ENCODE assay signal across 28 mouse cellular contexts in genomic region chr1:59738768-59739414, GRCm38 (mm10). TPM values are rescaled to one million over a fixed set of nuclear protein-coding genes. Genes with fewer than 3 reads are reported as not detected.
DNase-seq lines count a peak whose midpoint lies in the region; ATAC-seq lines count a peak whose summit lies in the region.
"Had no signal": no experiment of that assay in that cellular context is flagged by ENCODE, and none has a peak within 500 bp of the region (broad histone marks: within the 10 kb centered on the region; RNA-seq: fewer than 3 reads in every experiment).

No protein-coding gene starts in this region.

- ATAC-seq in liver, embryonic 11.5 days (replicated peaks; ENCODE audit: low FRiP score), result no peak
- peak; percentile 43 for ATAC-seq in inflammation-experienced regulatory T-cells, adult 6 months
- ATAC-seq: forebrain, postnatal 0 days; Patski had no signal

- intact Hi-C loops in heart, postnatal 36 days (cut with DNase I), result no loop called here
- intact Hi-C loops in left cerebral cortex, postnatal 36 days (cut with DNase I), result no loop called here

- no peaks in the 10 kb centered on the region for H3K27me3 ChIP-seq in heart, embryonic 10.5 days (ENCODE audit: insufficient read depth, poor library complexity, severe bottlenecking)
- H3K27me3 ChIP-seq in liver, embryonic 11.5 days (replicated peaks; ENCODE audit: control insufficient read depth, insufficient read depth, low read length), result no peaks in the 10 kb centered on the region
- H3K27me3 ChIP-seq: embryonic facial prominence, embryonic 15.5 days; forebrain, embryonic 12.5 days; limb, embryonic 12.5 days; lung, embryonic 15.5 days; neural tube, embryonic 12.5 days; Patski had no signal

- H3K27ac ChIP-seq in heart, embryonic 10.5 days, result peak overlapping the region; percentile 9; the same call in 1 of the 2 replicates
- peak overlapping the region; percentile 8; the same call in 1 of the 2 replicates for H3K27ac ChIP-seq in liver, embryonic 11.5 days (ENCODE audit: low read depth, low read length)
- H3K27ac ChIP-seq: embryonic facial prominence, embryonic 10.5 days; embryonic facial prominence, embryonic 15.5 days; forebrain, embryonic 12.5 days; hindbrain, embryonic 14.5 days; limb, embryonic 12.5 days; neural tube, embryonic 12.5 days had no signal

- no peak overlapping the region for H3K9ac ChIP-seq in liver, embryonic 11.5 days (ENCODE audit: low read depth, low read length)
- H3K9ac ChIP-seq: embryonic facial prominence, embryonic 15.5 days; forebrain, embryonic 12.5 days; forebrain, postnatal 0 days; hindbrain, embryonic 14.5 days; limb, embryonic 12.5 days; lung, embryonic 15.5 days; neural tube, embryonic 12.5 days had no signal

- no peaks in the 10 kb centered on the region for H3K36me3 ChIP-seq in heart, embryonic 10.5 days
- H3K36me3 ChIP-seq in liver, embryonic 11.5 days (ENCODE audit: control insufficient read depth, insufficient read depth, low read length), result no peaks in the 10 kb centered on the region
- H3K36me3 ChIP-seq: embryonic facial prominence, embryonic 10.5 days; embryonic facial prominence, embryonic 15.5 days; forebrain, embryonic 12.5 days; limb, embryonic 12.5 days; lung, embryonic 15.5 days; neural tube, embryonic 12.5 days had no signal

- no peak for DNase-seq in heart, embryonic 10.5 days (ENCODE audit: low spot score)
- no peak for DNase-seq in heart, postnatal 36 days
- DNase-seq in liver, embryonic 11.5 days (ENCODE audit: low spot score), result no peak
- DNase-seq in liver, result no peak
- no peak for DNase-seq in left cerebral cortex, postnatal 36 days (ENCODE audit: low spot score in 2 of 2)
- DNase-seq in thymus, postnatal 4 days, result no peak
- no peak for DNase-seq in lung, postnatal 14 days
- DNase-seq: adrenal gland, postnatal 10 days; cerebellum, adult 8-10 months; cerebellum, postnatal 25 days; forebrain, postnatal 0 days; heart, postnatal 14 days; kidney, adult 9 months; kidney, postnatal 10 days; layer of hippocampus, adult 9-11 months; right cerebral cortex, adult 18-20 months; thymus, adult 2 months had no signal

- no peak overlapping the region for H3K4me3 ChIP-seq in heart, embryonic 10.5 days
- H3K4me3 ChIP-seq in liver, embryonic 11.5 days (ENCODE audit: low read depth, low read length), result no peak overlapping the region
- H3K4me3 ChIP-seq: embryonic facial prominence, embryonic 10.5 days; embryonic facial prominence, embryonic 15.5 days; forebrain, embryonic 12.5 days; limb, embryonic 12.5 days; lung, embryonic 15.5 days; myocyte; neural tube, embryonic 12.5 days had no signal

- WGBS in heart, embryonic 10.5 days, result 70% methylated on average over 6 of the region's 6 CpGs
- WGBS in liver, embryonic 11.5 days, result 64% methylated on average over 6 of the region's 6 CpGs

- H3K4me1 ChIP-seq in heart, embryonic 10.5 days, result no peaks in the 10 kb centered on the region
- peaks cover 7% of the 10 kb centered on the region; the same call in 1 of the 2 replicates for H3K4me1 ChIP-seq in liver, embryonic 11.5 days (replicated peaks; ENCODE audit: control insufficient read depth, insufficient read depth, low read length)
- H3K4me1 ChIP-seq: embryonic facial prominence, embryonic 10.5 days; forebrain, embryonic 12.5 days; limb, embryonic 12.5 days; neural tube, embryonic 12.5 days had no signal

- no peaks in the 10 kb centered on the region for H3K9me3 ChIP-seq in heart, embryonic 10.5 days
- no peaks in the 10 kb centered on the region for H3K9me3 ChIP-seq in liver, embryonic 11.5 days (ENCODE audit: control insufficient read depth, low read length)
- H3K9me3 ChIP-seq: embryonic facial prominence, embryonic 10.5 days; embryonic facial prominence, embryonic 15.5 days; forebrain, embryonic 12.5 days; limb, embryonic 12.5 days; lung, embryonic 15.5 days; neural tube, embryonic 12.5 days had no signal

- H3K4me2 ChIP-seq in liver, embryonic 11.5 days, result no peak overlapping the region
- H3K4me2 ChIP-seq: embryonic facial prominence, embryonic 15.5 days; forebrain, embryonic 12.5 days; hindbrain, embryonic 14.5 days; limb, embryonic 12.5 days; lung, embryonic 15.5 days; midbrain, embryonic 11.5 days; neural tube, embryonic 12.5 days had no signal

RNA-seq across cellular contexts. Expression of gene Bmpr2, which starts 24.3 kb away (rescaled TPM):
- 6.5 and 7.0 TPM in 2 replicates for polyA plus RNA-seq in heart, embryonic 10.5 days (2016; fragmentation: Nextera tagmentation; extraction: Ambion mirVana)
- 10 to 100 TPM; 46.1 to 46.3 TPM for total RNA-seq in heart, postnatal 36 days (2021)
- polyA plus RNA-seq in liver, embryonic 11.5 days (2014; fragmentation: Nextera tagmentation; extraction: Ambion mirVana), result 4.1 and 5.2 TPM in 2 replicates
- 1 to 10 TPM; 2.6 to 3.5 (median 3.3) TPM for polyA plus RNA-seq in inflammation-experienced regulatory T-cells, adult 6 months (2017; shearing (Covaris generic))
- total RNA-seq in left cerebral cortex, postnatal 36 days (2021), result 100 to 1,000 TPM in 1 of 2 experiments, 10 to 100 TPM in 1; 93.4 to 103 TPM

RNA-seq across cellular contexts. Expression of gene Nop58, which starts 54.1 kb away (rescaled TPM):
- 207 and 266 TPM in 2 replicates for polyA plus RNA-seq in heart, embryonic 10.5 days (2016; fragmentation: Nextera tagmentation; extraction: Ambion mirVana)
- 10 to 100 TPM; 24.0 to 32.1 TPM for total RNA-seq in heart, postnatal 36 days (2021)
- 400 and 416 TPM in 2 replicates for polyA plus RNA-seq in liver, embryonic 11.5 days (2014; fragmentation: Nextera tagmentation; extraction: Ambion mirVana)
- 100 to 1,000 TPM; 155 to 208 (median 208) TPM for polyA plus RNA-seq in inflammation-experienced regulatory T-cells, adult 6 months (2017; shearing (Covaris generic))
- total RNA-seq in left cerebral cortex, postnatal 36 days (2021), result 10 to 100 TPM; 49.8 to 51.3 TPM
